Mouse (Mus musculus): ENCODE measurements around the gene Mrpl47.
"Not testable (repeated sequence)": the region's sequence is repeated elsewhere in the genome, so short reads cannot be mapped to it uniquely, and the experiment has no call there.

The Mrpl47 gene

DNA sequence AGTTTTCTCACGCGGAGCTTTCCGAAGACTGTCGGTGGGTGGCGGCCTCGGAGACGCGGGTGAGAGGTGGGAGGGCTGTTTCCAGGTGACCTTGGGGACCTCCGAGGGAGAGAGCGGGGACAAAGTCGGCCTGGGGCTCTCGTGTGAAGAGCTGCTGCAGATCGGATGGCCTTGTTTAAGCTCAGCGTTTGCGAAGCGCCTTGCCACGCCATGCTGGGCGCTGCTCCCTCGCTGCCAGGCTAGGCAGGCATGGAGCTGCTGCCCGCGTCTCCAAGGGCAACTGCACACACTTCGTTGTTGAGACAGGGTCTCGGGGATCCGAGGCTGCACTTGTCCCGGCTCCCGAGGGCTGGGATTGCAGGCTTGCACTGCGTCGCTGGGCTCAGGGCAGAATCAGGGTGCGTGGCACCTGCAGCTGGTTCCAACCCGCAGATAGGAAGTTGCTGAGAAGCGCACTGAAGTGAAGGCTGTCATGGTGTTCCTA lies at the start of gene Mrpl47:
Gene Mrpl47 (minus strand): TSS at position 434 of the 484 bp plus-strand sequence.
- no peak for DNase-seq

DNA sequence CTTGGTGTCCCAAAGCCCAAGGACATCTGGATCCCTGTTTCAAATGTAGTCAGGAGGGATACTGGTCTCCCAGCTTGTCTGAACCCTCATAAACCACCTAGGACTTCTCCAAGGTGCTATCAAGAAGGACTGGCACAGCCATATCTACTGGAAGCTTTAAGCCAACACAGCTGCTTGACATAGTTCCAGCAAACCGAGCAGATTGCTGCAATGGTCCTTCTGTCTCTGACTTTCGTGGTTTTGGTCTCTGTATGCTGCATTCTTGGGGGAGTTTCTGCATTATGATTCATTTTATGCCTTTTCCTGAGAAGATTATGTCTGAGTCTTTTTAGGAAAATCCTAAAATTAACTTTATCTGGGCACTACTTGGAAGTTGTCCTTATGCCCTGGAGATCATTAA lies 33.4 kb upstream of the Mrpl47 start:
- DNase-seq: no peak

DNA sequence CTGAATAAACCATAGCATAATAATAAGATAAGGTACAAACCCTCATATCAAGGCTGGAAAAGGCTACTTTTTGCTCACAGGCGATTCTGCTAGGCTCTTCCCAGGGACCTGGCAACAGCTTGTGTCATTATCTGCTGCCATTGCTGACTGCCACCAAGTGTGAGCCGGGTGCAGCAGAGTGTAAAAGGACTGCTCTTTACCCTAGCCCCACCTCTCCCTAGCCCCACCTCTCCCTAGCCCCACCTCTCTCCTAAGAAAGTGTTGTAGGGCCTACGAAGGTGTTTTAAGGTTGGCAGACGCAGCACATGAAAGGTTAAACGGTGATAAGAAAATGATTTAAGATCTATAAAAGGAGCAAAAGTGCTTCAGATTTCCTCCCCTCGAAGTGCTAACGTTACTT lies 26.5 kb upstream of the Mrpl47 start:
- no peak for DNase-seq

DNA sequence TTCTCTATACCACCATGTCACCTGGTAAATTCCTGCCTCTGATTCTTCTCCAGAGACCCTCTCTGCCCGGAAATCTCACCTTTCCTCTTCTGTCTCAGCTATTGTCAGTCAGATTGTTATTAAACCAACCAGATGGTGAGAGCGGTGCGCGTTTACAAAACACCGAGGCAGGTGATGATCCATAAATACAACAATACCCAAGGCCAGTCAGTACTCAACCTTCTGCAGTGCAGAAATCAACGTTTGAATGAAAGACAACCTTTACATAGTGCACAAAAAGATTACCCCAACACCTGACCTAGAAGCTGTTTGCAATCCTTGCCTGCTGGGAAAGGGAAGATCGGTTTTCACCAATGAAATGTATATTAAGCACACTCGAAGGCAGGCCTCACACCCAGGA lies 25.6 kb upstream of the Mrpl47 start:
- no peak for DNase-seq

DNA sequence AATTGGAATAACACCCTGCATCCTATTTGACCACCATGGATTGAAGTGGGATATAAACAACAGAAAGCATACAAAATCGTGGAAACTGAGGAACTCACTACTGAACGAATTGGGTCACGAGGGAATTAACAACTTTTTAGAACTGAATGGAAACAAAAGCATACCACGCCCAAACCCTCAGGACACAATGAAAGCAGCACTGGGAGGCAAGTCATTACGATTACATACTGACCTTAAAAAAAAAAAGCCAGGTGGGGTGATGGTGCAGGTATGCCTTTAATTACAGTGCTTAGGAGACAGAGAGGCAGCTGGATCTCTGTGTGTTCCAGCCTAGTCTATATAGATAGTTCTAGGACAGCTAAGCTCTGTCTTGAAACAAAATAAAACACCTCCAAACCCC lies 21.8 kb upstream of the Mrpl47 start:
- DNase-seq: no peak

DNA sequence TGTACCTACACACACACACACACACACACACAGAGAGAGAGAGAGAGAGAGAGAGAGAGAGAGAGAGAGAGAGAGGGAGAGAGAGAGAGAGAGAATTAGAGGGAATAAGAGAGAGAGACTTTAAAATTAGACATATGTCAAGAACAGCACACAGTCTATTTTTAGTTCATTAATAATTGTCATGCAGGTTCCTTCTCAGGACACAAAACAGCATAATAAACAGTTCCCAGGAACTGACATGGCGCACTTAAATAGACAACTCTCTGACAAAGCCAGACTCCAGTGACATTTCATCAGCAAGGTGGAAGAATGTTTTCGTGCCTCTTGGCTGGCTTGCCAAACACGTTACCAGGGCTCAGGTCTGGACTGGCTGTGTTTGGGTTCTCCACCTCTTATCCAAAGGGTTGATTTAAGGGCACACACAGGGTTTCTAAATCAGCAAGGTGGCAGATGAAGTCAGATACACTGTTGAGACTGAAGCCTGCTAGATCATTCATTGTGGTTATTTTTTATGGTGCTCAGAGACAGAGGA lies 17.0 kb upstream of the Mrpl47 start:
- no peak for DNase-seq

DNA sequence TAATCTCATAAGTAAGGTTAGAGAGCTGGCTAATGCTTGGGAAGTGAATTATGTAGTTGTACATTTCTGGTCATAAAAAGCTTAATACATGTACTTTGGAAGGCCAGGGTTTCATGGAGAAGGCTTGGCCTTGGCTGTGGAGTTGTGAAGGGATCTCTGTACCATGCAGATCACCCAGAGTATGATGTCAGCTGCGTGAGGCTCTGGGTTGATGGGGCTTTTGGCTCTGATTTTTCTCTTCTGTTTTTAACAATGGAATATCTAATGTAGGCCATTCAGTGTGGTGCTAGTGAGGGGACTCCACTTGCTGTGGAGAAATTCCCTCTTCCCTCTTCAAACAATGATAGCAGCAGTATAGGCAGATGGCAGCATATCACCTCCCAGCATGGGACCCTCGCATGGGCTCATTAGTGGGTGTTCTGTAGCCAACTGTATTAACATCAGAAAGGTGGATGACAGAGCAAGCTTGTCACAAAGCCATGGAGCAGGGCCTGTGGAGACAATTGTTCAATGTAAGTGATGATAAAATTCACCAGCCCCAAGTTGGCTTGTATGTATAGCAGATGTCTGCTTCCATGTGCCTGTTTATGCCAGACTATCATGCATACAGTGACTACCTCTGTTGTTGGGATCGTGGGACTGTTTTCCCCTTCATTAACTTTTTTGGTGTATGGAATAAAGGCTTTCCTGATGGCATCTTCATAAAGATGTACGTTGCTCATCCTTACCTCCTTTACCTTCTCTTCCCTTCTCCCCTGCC lies 12.6 kb upstream of the Mrpl47 start:
- no peak for DNase-seq

DNA sequence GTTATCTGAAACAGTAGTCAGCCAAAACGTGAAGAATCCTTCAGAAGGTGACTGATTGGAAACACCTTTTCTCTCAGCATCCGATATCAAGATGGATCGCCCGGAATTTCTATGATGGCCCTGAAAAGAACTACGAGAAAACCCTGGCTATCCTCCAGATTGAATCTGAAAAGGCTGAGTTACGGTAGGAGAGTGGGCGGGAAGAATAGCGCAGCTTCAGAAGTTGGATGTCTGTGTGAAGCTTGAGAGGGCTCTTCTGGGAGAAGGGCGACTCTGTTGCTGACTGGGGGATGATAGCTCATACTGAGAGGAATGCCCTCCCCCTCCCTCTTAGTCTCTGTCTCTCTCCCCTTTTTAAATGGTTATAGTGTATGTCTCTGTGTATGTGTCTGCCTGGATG lies 11.0 kb upstream of the Mrpl47 start:
- DNase-seq: no peak

DNA sequence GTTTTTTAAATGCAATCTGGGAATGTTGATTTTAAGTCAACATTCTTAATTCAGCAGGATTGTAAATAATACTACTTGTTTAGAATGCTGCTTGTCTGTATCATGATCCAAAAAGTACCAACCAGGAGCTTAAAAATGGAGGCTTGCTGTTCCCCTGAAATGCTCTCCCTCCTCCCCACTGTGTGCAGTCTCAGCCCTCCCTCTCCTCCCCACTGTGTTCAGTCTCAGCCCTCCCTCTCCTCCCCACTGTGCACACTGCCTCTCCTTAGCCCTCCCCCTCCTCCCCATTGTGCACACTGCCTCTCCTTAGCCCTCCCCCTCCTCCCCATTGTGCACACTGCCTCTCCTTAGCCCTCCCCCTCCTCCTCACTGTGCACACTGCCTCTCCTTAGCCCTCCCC lies 8.0 kb upstream of the Mrpl47 start:
- not testable (repeated sequence) for DNase-seq

DNA sequence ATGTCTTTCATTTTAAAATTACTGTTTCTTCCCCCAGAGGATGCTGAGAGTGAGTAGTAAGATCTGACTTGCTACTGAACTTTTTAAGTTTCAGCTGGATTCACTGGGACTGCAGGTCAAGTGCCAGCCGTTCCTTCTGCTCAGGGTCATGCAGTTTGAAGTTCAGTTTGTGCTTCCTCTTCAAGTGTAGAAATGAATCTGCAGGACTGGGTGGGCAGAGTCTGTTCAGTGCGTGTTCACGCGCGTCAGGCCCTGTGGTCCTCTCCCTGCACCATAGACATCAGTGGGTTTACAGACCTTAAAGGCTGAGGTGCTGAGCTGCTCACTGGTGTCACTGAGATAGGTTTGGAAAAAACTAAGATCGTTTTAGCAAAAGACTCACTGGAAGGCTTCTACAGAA lies 7.6 kb upstream of the Mrpl47 start:
- DNase-seq: no peak

DNA sequence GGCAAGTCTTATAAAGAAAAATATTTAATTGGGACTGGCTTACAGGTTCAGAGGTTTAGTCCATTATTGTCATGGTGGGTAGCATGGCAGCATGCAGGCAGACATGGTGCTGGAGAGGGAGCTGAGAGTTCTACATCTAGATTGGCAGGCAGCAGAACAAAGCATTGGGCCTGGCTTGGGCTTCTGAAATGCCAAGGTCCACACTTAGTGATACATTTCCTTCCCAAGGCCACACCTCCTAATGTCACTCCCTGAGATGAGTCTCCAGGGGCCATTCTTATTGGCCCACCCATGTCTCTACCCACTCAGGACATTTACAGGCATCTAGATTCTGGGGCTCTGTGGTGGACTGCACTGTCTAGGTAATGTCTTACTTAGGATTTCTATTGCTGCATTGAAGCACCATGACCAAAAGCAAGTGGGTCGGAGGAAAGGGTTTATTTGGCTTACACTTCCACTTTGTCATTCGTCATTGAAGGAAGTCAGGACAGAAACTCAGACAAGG lies 4.9 kb upstream of the Mrpl47 start:
- DNase-seq: no peak

DNA sequence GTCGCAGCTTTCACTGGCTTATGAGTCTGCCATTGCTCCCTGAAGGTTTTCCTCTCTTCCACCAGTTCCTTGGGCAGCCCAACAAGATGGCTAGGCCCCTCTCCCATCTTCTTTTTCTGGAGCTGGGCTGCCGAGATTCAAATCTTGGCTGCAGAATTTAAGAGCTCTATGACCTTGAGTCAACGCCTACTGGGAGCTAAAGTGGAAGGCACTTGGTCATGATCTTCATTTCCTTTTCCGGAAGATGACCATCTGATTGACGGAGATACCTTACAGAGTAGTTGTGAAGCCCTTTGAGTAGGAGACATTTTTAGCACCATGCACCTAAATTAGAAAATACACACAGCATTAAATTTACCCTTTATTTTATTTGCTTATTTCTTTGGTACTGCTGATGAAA lies 1.1 kb upstream of the Mrpl47 start:
- DNase-seq: no peak

DNA sequence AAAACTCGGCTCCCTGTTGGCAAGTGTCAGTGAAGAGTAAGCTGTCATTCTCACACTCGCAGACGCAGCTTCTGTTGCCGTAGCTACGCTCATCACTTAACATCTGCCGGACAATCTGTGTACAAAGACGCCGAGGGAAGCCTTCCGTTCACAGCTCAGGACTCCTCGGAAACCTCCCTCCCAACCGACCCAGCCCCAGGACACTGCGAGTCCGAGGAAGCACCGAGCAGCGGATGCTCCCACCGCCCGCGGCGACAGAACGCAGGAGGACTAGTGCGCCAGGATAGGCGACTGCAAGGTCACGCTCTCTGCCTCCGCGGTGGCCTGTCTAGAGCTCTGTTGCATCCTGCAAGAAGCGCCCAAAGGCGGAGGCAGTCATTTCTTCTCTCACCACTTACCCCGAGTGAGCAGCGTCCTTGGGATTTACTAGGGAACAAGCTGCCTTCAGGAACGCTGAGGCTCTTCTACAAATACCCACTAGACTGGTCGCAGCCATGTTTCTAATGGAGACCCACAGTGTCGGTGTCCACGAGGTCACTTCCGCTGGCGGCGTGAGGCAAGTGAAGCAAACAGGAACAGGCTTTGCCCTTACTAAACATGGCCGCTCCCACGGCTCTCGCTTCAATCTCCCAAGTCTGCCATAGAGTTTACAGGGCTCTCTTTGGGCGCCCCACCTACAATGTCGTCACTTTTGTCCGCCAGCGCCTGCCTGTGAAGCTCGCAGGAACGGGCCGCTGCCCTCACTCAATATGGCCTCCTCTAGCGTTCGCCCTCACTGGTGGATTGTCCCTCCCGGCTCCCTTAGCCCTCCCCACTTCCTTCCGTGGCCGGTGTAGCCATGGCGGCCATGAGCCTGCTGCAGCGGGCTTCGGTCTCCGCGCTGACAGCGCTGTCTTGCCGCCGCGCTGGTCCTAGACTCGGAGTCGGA lies 897 bp downstream of the Mrpl47 start, which contains the start of gene Ndufb5:
Gene Ndufb5 (plus strand): TSS at position 747 of the 928 bp plus-strand sequence.
- DNase-seq: peak; percentile 99

DNA sequence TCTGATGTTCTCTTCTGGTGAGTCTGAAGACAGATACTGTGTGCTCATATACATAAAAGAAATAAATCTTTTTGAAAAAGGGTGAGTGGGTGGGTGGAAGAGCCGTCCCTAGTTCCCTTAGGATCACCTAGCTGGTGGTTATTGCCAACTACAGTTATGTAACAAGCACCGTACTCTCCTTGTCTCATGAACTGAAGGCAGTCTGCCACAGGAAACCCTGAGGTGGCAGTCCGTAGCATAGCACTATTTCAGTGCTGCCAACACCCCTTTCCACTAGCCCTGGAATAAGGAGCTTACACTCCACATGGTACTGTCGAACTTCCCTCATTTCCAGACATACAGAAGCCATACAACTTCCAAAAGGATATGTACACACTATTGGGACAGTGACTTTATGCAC lies 9.5 kb downstream of the Mrpl47 start:
- DNase-seq: no peak

DNA sequence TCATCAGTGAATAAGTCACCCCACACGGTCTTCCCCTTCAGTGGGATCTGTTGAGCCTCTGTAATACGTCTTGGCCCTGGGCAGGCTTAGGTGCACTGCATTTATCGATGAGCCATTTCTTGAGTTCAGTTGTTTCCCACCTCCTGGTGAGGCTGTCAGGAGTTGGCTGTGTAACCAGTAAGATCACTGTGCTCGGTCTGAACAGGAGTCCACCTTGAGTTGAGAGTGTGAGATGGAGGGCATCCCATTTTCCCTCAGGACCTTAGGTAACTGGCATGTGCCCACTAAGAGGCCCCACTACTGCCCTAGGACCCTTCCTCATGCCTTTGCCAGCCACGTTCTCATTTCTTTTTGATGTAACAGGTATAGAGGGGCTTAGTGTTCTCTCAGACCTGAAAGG lies 11.5 kb downstream of the Mrpl47 start:
- DNase-seq: no peak

DNA sequence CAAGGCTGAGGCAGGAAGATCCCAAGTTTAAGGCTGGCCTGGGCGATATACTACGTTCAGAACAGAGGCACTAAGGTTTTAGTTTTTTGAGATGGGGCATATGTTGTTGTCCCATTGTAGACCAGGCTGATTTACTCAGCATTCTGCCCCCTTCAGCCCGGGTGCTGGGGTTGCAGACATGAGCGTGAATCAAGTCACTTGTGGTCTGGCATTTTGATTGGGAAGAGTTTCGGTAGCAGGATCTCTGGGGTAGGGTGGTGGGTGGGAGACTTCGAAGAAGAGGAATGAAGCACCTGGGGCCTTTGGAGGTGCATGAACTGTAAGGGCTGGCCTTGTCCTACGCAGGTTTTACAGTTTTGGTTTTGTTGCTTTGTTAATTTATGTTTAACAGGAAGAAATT lies 13.2 kb downstream of the Mrpl47 start:
- DNase-seq: no peak

DNA sequence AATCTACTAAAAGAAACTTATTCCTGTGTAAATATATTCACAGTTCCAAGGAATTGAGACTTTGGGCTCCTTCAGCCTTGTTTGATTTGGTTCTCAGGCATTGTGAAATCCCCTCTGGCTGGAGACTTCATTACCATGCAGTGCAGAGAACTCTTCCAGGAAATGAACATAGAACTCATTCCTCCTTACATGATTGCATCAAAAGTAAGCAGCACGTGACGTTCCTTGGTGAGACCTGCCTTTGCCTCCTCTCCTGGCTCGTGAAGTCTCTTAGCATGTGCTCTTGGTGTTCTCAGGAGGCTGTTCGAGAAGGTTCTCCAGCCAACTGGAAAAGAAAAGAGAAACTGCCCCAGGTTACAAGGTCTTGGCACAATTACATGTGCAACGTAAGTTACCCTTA lies 19.1 kb downstream of the Mrpl47 start:
- no peak for DNase-seq

DNA sequence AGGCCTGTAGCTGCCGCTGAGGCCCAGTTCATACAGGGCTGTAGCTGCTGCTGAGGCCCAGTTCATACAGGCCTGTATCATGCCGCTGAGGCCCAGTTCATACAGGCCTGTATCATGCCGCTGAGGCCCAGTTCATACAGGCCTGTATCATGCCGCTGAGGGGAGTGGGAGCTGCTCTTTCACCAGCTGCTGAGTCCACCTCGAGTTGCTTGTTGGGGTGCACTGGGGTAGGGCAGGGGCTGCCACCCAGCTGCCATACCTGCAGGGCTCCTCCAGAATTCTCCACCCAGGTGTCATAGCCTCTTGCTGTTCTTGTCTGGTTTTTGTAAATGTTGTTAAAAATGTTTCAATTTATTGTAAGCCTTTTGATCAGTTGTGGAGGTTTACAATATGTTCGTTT lies 20.0 kb downstream of the Mrpl47 start:
- not testable (repeated sequence) for DNase-seq

DNA sequence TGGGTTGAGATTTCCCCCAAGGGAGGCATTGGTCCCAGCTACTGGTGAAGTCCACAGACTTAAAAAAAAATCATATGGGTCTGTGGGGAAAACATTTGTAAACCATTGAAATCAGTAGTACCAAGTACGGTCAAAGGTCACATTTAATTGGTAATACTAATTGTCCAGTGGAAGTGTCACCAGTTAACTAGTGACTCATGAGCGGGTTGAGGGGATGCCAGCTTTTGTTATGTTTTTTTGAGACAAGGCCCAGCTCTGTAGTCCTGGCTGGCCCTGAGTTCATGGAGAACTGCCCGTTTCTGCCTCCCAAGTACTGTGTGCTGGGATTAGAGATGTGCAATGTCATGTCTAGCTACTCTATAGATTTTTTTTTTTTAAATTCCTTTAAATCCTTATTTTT lies 23.7 kb downstream of the Mrpl47 start:
- no peak for DNase-seq

DNA sequence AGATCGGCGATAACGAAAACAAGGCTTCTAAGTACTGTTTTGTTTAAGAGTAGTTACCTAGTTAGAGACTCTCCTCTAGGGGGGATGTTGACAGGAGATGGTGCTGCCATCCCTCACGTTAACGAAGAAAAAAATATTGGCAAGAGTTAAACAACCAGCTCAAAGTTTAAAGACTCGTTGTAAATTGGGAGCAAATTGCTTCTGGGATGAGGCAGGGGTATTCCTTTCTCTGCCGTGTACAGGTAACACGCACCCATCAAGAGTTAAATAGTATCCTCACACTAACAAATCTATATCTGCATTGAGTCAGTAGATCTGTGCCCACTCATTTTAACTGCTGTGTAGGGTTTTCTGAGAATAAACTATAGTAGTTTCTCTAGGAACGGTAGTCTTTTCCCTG lies 28.0 kb downstream of the Mrpl47 start:
- no peak for DNase-seq

DNA sequence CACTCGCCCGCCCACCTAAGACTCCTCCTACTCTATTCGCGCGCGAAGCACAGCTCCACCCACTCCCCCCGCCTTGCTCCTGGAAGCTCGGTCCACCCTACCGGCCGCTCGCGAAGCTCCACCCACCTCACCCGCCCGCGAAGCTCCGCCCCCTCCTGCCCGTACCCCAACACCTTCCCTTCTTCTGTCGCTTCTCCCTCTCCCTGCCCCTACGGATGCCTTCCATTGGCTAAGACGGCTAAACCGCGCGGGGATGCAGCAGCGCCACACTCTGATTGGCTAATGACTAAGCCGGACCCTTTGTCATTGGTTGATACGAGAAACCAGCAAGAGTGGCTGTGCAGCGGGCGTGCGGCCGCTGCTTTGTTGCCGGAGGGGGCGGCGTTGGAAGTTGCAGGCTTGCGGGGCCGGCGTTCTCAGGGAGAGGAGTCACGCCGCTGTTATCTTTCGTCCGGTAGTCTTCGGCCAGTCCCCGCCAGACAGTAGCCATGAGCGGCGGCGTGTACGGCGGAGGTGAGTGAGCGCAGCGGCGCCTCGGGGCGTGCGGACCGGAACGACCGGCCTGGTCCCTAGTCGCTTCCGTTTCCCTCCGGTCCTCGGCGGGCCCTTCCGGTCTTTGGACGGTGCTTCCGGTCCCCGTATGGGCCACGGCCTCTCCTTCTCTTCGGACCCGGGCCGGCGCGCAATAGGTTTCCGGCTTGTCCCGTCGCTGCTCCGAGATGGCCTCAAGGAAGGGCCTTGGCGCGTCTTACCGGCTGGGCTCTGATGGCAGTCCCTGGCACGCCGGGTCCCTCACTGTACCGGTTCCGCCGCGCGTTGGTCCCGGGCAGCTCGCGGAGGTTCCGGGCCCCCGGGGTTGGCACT lies 28.8 kb downstream of the Mrpl47 start:
- peak; percentile 99 for DNase-seq

DNA sequence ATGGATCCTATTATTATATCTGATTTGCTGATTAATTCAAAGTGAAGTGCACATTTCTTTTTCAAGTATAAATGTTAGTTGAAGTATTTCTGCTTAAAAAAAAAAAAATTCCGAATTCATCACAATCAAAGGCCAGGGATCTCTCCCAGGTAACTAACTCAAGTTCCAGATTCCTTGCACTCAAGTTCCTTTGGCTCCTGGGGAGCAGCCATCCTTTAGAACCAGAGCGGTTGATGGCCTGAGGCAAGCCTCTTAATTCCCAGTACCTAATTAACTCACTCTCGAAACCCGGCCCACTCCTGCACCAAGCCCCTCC lies 29.4 kb downstream of the Mrpl47 start:
- DNase-seq: no peak

Data from kidney, adult 18-20 months (tissue).